Mouse (Mus musculus): ENCODE results near the gene Ccdc8.

DNA sequence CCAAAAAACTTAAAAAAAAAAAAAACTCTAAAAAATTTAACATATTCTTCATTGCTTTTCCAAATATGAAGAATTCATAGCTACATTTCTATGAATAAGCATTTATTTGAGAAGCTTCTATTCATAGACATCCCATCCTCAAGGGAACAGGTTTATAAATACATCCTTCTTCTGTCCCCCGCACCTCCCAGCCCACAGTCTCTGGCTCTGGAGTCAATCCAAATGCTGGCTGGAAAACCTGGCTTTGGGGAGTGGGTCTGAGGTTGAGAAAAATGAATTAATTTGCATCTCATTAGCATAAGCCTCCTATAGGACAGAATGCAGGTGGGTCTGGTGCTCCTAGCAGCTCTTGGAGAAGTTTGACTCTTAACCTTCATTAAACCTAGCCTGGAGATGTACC lies 53.2 kb downstream of the Ccdc8 start:
- TF ChIP-seq CTCF (IDR thresholded peaks at IDR 0.05; ENCODE audit: low read depth) (no peak), EP300 (IDR thresholded peaks at IDR 0.05; ENCODE audit: low read depth) (no peak)

All from liver, postnatal 0 days (tissue).